Mouse (Mus musculus): ENCODE results near the gene Gm11992. TPM values are rescaled to one million over a fixed set of nuclear protein-coding genes. Genes with fewer than 3 reads are reported as not detected.
A peak's percentile ranks its signal among the peaks of the same experiment; 100 is the strongest.

Gene Gm11992
- polyA plus RNA-seq, 1 experiment: 1.3 TPM

DNA sequence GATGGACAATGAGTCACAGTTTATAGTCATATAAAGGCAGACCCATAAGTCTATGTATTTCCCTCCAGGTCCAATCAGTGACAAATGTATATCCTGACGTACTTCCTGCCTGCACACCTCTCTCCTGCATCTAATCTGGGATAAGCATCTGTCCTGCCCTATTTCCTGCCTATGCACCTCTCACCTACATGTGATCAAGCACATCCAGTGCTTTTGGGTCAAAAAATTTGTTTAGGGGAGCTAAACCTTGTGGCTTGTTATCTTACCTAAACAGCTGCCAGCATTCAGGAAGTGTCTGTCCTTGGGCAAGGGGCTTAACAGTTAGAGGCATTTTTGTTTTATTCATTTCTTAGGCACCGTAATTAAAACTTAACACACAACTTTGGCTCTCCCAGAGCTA lies 64.8 kb downstream of the Gm11992 start:
- WGBS: 51% methylated on average over 2 of the region's 2 CpGs
- Histone ChIP-seq H3K27me3 (ENCODE audit: control insufficient read depth, insufficient read depth, low read length) (peaks cover 10% of the 10 kb centered on the region), H3K4me1 (ENCODE audit: control insufficient read depth, insufficient read depth, insufficient read length, low read length) (peaks cover 7% of the 10 kb centered on the region; the same call in 1 of the 2 replicates), H3K4me3 (ENCODE audit: low read depth, low read length) (no peak overlapping the region), H3K36me3 (ENCODE audit: control insufficient read depth, insufficient read depth, low read length) (no peaks in the 10 kb centered on the region), H3K27ac (ENCODE audit: insufficient read depth, low read depth, low read length) (no peak overlapping the region)
- TF ChIP-seq CTCF (IDR thresholded peaks at IDR 0.05; ENCODE audit: extremely low read depth, insufficient read length, insufficient replicate concordance, low read depth, low read length) (no peak), POLR2A (IDR thresholded peaks at IDR 0.05; ENCODE audit: low read depth, low read length) (no peak)

DNA sequence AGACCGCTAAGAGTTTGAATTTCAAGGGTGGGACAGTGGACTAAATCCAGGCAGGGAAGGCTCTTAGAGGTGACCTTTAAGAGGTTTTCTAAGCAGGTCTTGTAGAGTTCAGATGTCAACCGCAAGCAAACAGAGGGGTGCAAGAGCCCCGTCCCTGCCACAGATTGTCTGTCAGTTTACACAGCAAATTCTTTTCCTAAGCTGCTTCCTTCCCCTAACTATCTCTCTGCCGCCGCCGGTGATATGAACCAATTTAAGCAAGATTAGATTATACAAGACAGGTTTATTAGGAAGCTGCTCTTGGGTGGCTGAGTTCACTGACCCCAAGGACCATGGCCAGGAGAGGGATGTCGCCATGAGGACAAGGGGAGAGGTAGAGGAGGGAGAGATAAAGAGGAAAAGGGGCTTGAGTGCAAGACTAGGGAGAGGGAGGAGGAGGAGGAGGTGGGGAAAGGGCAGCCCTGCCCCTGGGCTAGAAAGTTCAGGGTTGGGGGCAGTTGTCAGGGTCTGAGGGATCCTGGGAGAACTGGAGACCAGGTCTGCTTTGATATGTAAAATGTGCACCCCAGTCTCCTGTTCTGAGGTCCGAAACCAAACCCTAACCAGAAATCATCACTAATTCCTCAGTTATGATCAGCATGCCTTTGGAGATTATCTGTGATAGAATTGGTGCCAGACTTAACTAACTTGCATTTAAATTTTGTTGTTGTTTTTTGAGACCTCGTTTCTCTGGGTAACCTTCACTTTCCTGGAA lies 67.2 kb downstream of the Gm11992 start:
- Histone ChIP-seq H3K36me3 (ENCODE audit: control insufficient read depth, insufficient read depth, low read length) (no peaks in the 10 kb centered on the region), H3K4me3 (ENCODE audit: low read depth, low read length) (no peak overlapping the region), H3K27me3 (ENCODE audit: control insufficient read depth, insufficient read depth, low read length) (peaks cover 10% of the 10 kb centered on the region), H3K4me1 (ENCODE audit: control insufficient read depth, insufficient read depth, insufficient read length, low read length) (peaks cover 7% of the 10 kb centered on the region; the same call in 1 of the 2 replicates), H3K27ac (ENCODE audit: insufficient read depth, low read depth, low read length) (no peak overlapping the region)
- TF ChIP-seq POLR2A (IDR thresholded peaks at IDR 0.05; ENCODE audit: low read depth, low read length) (no peak), CTCF (IDR thresholded peaks at IDR 0.05; ENCODE audit: extremely low read depth, insufficient read length, insufficient replicate concordance, low read depth, low read length) (no peak)
- WGBS: 10% methylated on average over 9 of the region's 9 CpGs

DNA sequence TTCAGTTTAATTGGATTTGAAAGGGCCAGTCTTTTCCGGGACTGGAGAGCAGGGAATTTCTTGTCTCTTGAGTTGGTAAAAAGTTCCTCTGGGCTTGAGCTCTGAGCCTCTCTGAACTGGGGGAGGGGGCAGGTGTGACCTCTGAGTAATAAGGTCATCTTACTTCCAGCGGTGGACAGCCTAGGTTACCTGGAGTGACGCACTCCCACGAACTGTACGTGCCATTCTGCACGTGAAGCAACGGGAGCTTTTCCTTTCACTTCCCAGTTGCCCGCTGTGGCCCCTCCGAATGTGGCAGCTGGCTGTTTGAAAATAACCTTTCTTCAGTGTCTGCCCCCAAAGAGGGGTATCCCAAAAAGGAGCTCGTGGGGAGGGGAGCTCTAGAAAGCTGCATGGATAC lies 67.7 kb downstream of the Gm11992 start:
- Histone ChIP-seq H3K27ac (ENCODE audit: insufficient read depth, low read depth, low read length) (no peak overlapping the region), H3K36me3 (ENCODE audit: control insufficient read depth, insufficient read depth, low read length) (peaks cover 3% of the 10 kb centered on the region), H3K4me1 (ENCODE audit: control insufficient read depth, insufficient read depth, insufficient read length, low read length) (peaks cover 7% of the 10 kb centered on the region; the same call in 1 of the 2 replicates), H3K4me3 (ENCODE audit: low read depth, low read length) (peak overlapping the region; percentile 48), H3K27me3 (ENCODE audit: control insufficient read depth, insufficient read depth, low read length) (peaks cover 10% of the 10 kb centered on the region)
- TF ChIP-seq POLR2A (IDR thresholded peaks at IDR 0.05; ENCODE audit: low read depth, low read length): no peak
- no peak for TF ChIP-seq CTCF (IDR thresholded peaks at IDR 0.05; ENCODE audit: extremely low read depth, insufficient read length, insufficient replicate concordance, low read depth, low read length)
- WGBS: 2% methylated on average over 10 of the region's 10 CpGs

DNA sequence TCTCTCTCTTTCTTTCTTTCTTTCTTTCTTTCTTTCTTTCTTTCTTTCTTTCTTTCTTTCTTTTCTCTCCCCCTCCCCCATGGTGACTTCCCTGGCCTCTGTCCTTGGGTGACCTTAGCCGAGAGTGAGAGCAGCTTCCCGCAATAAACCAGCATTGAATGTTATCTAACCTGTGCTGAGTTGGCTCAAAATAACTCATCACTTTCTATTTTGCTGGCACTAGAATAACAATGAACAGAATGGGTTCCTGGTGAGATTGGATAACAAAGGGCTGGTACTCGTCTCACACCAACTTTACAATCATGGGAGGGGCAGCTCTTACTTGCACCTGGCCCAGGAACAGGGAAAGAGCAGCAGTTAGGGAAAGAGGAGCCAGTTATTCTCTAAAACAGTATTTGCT lies 68.5 kb downstream of the Gm11992 start:
- Histone ChIP-seq H3K27me3 (ENCODE audit: control insufficient read depth, insufficient read depth, low read length) (peaks cover 10% of the 10 kb centered on the region), H3K36me3 (ENCODE audit: control insufficient read depth, insufficient read depth, low read length) (peaks cover 5% of the 10 kb centered on the region), H3K4me1 (ENCODE audit: control insufficient read depth, insufficient read depth, insufficient read length, low read length) (peaks cover 7% of the 10 kb centered on the region; the same call in 1 of the 2 replicates), H3K27ac (ENCODE audit: insufficient read depth, low read depth, low read length) (peak overlapping the region; percentile 90), H3K4me3 (ENCODE audit: low read depth, low read length) (no peak overlapping the region)
- TF ChIP-seq POLR2A (IDR thresholded peaks at IDR 0.05; ENCODE audit: low read depth, low read length): no peak
- TF ChIP-seq CTCF (IDR thresholded peaks at IDR 0.05; ENCODE audit: extremely low read depth, insufficient read length, insufficient replicate concordance, low read depth, low read length): no peak
- 11% methylated on average over 3 of the region's 3 CpGs for WGBS

DNA sequence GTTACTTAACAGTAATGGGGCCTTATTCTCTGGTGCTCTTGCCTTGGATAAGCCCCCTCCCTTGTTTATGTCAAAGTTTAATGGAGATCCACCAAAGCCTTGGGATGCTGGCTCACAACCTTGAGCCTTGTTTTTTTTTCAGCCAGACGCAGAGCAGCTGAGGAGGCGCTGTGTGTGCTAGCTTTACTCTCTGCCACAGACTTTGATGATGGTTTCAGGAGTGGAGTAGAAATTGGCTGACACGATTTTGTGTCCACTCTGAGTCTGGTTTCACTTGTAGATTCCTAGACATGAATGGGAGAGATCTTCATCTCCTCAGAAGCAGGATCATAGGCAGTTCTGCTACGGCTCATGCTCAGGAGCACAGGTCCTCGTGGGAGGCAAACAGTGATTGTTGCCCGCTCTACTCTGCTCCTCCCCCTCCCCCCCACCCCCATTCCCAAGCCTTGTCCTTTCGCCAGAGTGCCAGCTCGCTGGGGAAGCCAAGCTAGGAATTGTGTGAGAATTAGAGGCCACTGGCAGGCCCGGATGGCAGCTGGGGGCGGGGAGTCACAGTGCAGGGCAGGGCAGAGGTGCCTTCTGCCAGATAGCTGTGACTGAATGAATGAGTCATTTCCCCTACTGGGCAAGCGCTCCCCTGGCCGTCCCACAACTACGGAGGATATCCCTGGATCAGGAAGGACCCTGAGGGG lies 69.1 kb downstream of the Gm11992 start:
- H3K4me1 ChIP-seq (ENCODE audit: control insufficient read depth, insufficient read depth, insufficient read length, low read length): peaks cover 7% of the 10 kb centered on the region; the same call in 1 of the 2 replicates
- 3% methylated on average over 13 of the region's 13 CpGs for WGBS
- H3K36me3 ChIP-seq (ENCODE audit: control insufficient read depth, insufficient read depth, low read length): peaks cover 5% of the 10 kb centered on the region
- H3K4me3 ChIP-seq (ENCODE audit: low read depth, low read length): 0 out of 2 replicates have a peak overlapping the region, but pooled peaks have one; percentile 0
- TF ChIP-seq CTCF (IDR thresholded peaks at IDR 0.05; ENCODE audit: extremely low read depth, insufficient read length, insufficient replicate concordance, low read depth, low read length) (no peak), POLR2A (IDR thresholded peaks at IDR 0.05; ENCODE audit: low read depth, low read length) (no peak)
- H3K27ac ChIP-seq (ENCODE audit: insufficient read depth, low read depth, low read length): peak overlapping the region; percentile 96
- H3K27me3 ChIP-seq (ENCODE audit: control insufficient read depth, insufficient read depth, low read length): peaks cover 9% of the 10 kb centered on the region

DNA sequence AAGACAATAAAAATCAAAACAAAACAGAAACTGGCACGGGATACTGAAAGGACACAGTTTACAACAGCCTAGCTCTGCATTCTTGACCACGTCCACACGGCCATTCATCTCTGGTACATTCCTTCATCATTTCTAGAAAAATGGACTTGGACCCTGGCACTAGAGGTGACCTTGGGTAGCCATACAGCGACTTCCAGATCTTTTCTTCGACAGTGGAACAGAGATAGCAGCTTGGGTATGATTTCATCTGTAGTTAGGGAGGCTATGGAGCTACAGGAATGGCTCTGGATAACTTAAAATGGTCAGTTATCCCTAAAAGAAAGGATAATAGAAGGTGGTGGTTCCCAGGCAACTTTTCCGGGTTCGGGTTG lies 69.6 kb downstream of the Gm11992 start, which contains the start of gene Upp1:
Gene Upp1 (plus strand): TSS at position 54 of the 371 bp plus-strand sequence.
- Histone ChIP-seq H3K36me3 (ENCODE audit: control insufficient read depth, insufficient read depth, low read length) (peaks cover 8% of the 10 kb centered on the region), H3K27ac (ENCODE audit: insufficient read depth, low read depth, low read length) (peak within 1 kb of the TSS; percentile 96), H3K27me3 (ENCODE audit: control insufficient read depth, insufficient read depth, low read length) (peaks cover 6% of the 10 kb centered on the region), H3K4me3 (ENCODE audit: low read depth, low read length) (peak within 1 kb of the TSS; percentile 79), H3K4me1 (ENCODE audit: control insufficient read depth, insufficient read depth, insufficient read length, low read length) (peaks cover 7% of the 10 kb centered on the region; the same call in 1 of the 2 replicates)
- 0% methylated on average over 7 of the region's 7 CpGs for WGBS
- TF ChIP-seq POLR2A (IDR thresholded peaks at IDR 0.05; ENCODE audit: low read depth, low read length) (no peak), CTCF (IDR thresholded peaks at IDR 0.05; ENCODE audit: extremely low read depth, insufficient read length, insufficient replicate concordance, low read depth, low read length) (no peak)
